Mouse (Mus musculus) mature B cell (primary cell): ENCODE data around the gene Nsrp1.

Source experiments
- in situ Hi-C: fragments of 300-500 bp; cut with MboI; formaldehyde crosslinking; loops from 2 replicates; pipeline ENCODE4 v1.14.3; 2019

Gene Nsrp1

GRCm38 (mm10) chr11:77061951-77062350, 16.3 kb downstream of the Nsrp1 start:
- in situ Hi-C loops = no loop called here

GRCm38 (mm10) chr11:77042816-77043215, 35.4 kb downstream of the Nsrp1 start:
- in situ Hi-C loops = no loop called here

GRCm38 (mm10) chr11:77041891-77042290, 36.3 kb downstream of the Nsrp1 start:
- in situ Hi-C loops = no loop called here

GRCm38 (mm10) chr11:77031151-77031934, 46.9 kb downstream of the Nsrp1 start:
- in situ Hi-C loops = no loop called here

- in situ Hi-C loops = no loop called here
Measured at GRCm38 (mm10) chr11:77028157-77028556, 50.1 kb downstream of the Nsrp1 start.

- in situ Hi-C loops = no loop called here
Measured at GRCm38 (mm10) chr11:77026559-77026958, 51.7 kb downstream of the Nsrp1 start.

GRCm38 (mm10) chr11:77021749-77022396, 56.4 kb downstream of the Nsrp1 start:
- in situ Hi-C loops = no loop called here

- in situ Hi-C loops = no loop called here
Measured at GRCm38 (mm10) chr11:77019539-77019938, 58.7 kb downstream of the Nsrp1 start.

GRCm38 (mm10) chr11:77018046-77018445, 60.2 kb downstream of the Nsrp1 start:
- in situ Hi-C loops = no loop called here

GRCm38 (mm10) chr11:77010762-77011475, 67.3 kb downstream of the Nsrp1 start:
- in situ Hi-C loops = no loop called here

- in situ Hi-C loops = no loop called here
Measured at GRCm38 (mm10) chr11:77009069-77010025, 68.9 kb downstream of the Nsrp1 start.

- in situ Hi-C loops = no loop called here
Measured at GRCm38 (mm10) chr11:77006616-77007015, 71.6 kb downstream of the Nsrp1 start.

- in situ Hi-C loops = no loop called here
Measured at GRCm38 (mm10) chr11:77005881-77006280, 72.4 kb downstream of the Nsrp1 start.

- in situ Hi-C loops = no loop called here
Measured at GRCm38 (mm10) chr11:77002361-77002760, 75.9 kb downstream of the Nsrp1 start.

- in situ Hi-C loops = no loop called here
Measured at GRCm38 (mm10) chr11:77000741-77001140, 77.5 kb downstream of the Nsrp1 start.

GRCm38 (mm10) chr11:76998705-76999226, 79.5 kb downstream of the Nsrp1 start:
- in situ Hi-C loops = no loop called here

- in situ Hi-C loops = no loop called here
Measured at GRCm38 (mm10) chr11:76997916-76998704, 80.1 kb downstream of the Nsrp1 start, which contains the start of gene Slc6a4. Gene Slc6a4 (plus strand): TSS chr11:76998603.

GRCm38 (mm10) chr11:76997305-76997704, 80.9 kb downstream of the Nsrp1 start:
- in situ Hi-C loops = no loop called here

- in situ Hi-C loops = no loop called here
Measured at GRCm38 (mm10) chr11:76995966-76996672, 82.1 kb downstream of the Nsrp1 start.
